Mouse (Mus musculus) thymus, postnatal 0 days (tissue): Measurements from ENCODE around the gene Gtf2b. TPM values are rescaled to one million over a fixed set of nuclear protein-coding genes. Genes with fewer than 3 reads are reported as not detected.

Experiments used
- DNase-seq: peaks from one replicate; pipeline ENCODE4 v3.0.0-alpha.2; 2015; ENCODE audit warnings: low spot score
- polyA plus RNA-seq: library from polyadenylated mRNA; unstranded; fragments of >200 nt; fragmentation: Nextera tagmentation; extraction: Ambion mirVana; gene quantifications from 2 replicates; pipeline ENCODE4 v1.2.1, GENCODE M21; 2015

The Gtf2b gene
- polyA plus RNA-seq, 1 experiment from 2014 or later: 125 TPM

DNA sequence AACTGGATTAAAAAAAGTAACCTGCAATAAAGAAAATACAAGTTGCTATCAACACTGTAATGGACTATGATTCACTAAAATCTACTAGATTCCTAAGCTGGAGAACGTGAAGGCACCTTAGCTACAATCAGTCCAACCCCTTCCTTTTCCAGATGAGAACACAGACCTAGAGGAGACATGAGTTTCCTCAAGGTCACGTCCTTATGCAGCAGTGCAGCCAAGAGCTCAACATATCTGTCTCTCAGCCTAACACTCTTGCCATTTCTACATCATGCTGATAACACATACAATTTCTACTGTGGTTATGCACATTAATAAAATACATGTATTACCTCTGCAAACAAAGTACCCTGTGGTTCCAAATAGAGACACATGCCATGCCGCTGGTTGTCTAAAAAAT is 46.7 kb downstream of the Gtf2b start:
- no peak for DNase-seq

DNA sequence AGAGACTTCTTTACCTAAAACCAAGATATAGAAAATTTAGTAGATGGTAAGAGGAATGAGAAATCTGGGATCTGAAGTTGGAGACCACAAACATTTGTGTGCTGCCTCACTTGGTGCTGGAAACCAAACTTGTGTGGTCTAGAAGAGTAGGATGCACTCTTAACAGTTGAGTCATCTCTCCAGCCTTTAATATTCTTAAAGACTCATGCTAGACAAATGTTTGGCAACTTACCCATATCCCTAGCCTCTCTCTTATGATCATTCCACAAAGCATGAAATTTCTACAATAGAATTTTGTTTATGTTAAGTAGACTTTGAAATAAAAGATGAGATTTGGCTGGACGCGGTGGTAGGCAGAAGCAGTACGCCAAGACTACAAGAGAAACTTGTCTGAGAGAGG is 52.7 kb downstream of the Gtf2b start:
- no peak for DNase-seq

DNA sequence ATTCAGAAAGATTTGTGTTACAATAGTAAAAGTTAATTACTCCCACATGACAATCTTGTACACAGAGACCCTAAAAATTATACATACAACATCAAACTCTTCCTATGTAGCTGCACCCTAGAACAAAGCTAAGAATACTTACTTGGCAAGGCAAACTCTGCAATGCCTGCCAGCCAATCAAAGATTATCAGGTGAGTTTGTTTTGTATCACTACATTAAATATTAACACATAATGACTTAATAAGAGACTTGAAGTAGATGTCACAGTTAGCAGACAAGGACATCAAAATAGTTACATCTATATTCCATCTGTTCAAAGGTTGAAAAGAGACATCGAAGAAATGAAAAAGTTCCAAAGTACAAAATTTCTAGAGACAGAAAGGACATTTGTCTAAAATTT is 58.8 kb downstream of the Gtf2b start:
- no peak for DNase-seq

- DNase-seq: no peak
Observed at GRCm38 (mm10) chr3:142826449-142827146, 61.8 kb downstream of the Gtf2b start.

DNA sequence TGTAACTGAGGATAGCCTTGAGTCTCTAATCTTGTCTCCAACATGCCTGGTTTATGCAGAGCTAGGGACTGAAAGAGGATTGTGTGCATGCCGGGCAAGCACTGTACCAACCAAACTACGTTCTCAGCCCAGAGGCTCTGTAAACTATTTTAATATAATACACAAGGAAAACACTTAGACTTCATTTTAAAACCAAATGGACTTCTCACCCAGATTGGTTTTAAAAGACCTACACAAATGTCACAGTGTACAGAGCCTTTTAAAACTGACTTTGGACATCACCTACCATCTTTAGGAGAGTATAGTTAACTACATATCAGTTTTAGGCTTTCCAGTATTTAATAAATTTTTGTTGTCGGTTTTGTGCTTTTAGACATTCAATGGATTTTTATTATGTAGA is 68.1 kb downstream of the Gtf2b start:
- no peak for DNase-seq

Other genes with a start within 250 kb of the Gtf2b start
- 23.4 and 26.8 TPM in 2 replicates for gene Gbp7, start 234.7 kb upstream of the Gtf2b start, polyA plus RNA-seq
- gene Gbp3, start 205.0 kb upstream of the Gtf2b start, polyA plus RNA-seq: 17.4 and 19.5 TPM in 2 replicates
- 0.04 TPM in 2 replicates for gene Gbp2b, start 170.2 kb upstream of the Gtf2b start, polyA plus RNA-seq
- gene Gbp2, start 144.4 kb upstream of the Gtf2b start, polyA plus RNA-seq: 19.3 and 19.6 TPM in 2 replicates
- 12.6 and 13.6 TPM in 2 replicates for gene Kyat3, start 64.0 kb upstream of the Gtf2b start, polyA plus RNA-seq
- gene Pkn2, start 117.0 kb downstream of the Gtf2b start, polyA plus RNA-seq: 45.8 and 57.5 TPM in 2 replicates